Mouse (Mus musculus) limb, embryonic 11.5 days (tissue): ENCODE data around the gene Aarsd1. TPM values are rescaled to one million over a fixed set of nuclear protein-coding genes. Genes with fewer than 3 reads are reported as not detected.

Experiments used
- ATAC-seq: fragments of 200-750 bp; cut with Nextera tagmentation; 2 replicates; pipeline ENCODE4 v1.8.0; 2017; ENCODE audit warnings: low read depth; ENCODE audit not compliant: insufficient number of reproducible peaks, low FRiP score, low TSS enrichment
- DNase-seq: peaks from one replicate; pipeline ENCODE4 v3.0.0-alpha.2; 2015; ENCODE audit warnings: low spot score
- H3K27ac ChIP-seq: fragments of 300-500 bp; sonication (generic); replicated peaks from 2 replicates; pipeline ENCODE4 v1.5.1; 2014; ENCODE audit warnings: low read depth, mild to moderate bottlenecking, low read length
- H3K27me3 ChIP-seq: fragments of 300-500 bp; sonication (generic); 2 replicates; pipeline ENCODE4 v1.6.1; 2014; ENCODE audit warnings: mild to moderate bottlenecking, low read length, mixed read lengths; ENCODE audit not compliant: control insufficient read depth, insufficient read depth
- H3K36me3 ChIP-seq: fragments of 300-500 bp; sonication (generic); 2 replicates; pipeline ENCODE4 v1.6.1; 2014; ENCODE audit warnings: mild to moderate bottlenecking, low read length, moderate library complexity, mixed read lengths; ENCODE audit not compliant: control insufficient read depth, insufficient read depth
- H3K4me1 ChIP-seq: fragments of 300-500 bp; sonication (generic); 2 replicates; pipeline ENCODE4 v1.6.1; 2014; ENCODE audit warnings: low read length, mixed read lengths; ENCODE audit not compliant: control insufficient read depth, insufficient read depth
- H3K4me2 ChIP-seq: fragments of 300-500 bp; sonication (generic); 2 replicates; pipeline ENCODE4 v1.6.1; 2014; ENCODE audit warnings: low read depth, mild to moderate bottlenecking, moderate library complexity; ENCODE audit not compliant: severe bottlenecking
- H3K4me3 ChIP-seq: fragments of 300-500 bp; sonication (generic); 2 replicates; pipeline ENCODE4 v1.5.1; 2014; ENCODE audit warnings: low read depth, low read length
- H3K9ac ChIP-seq: fragments of 300-500 bp; sonication (generic); 2 replicates; pipeline ENCODE4 v1.6.1; 2014; ENCODE audit warnings: mild to moderate bottlenecking, low read length
- H3K9me3 ChIP-seq: fragments of 300-500 bp; sonication (generic); 2 replicates; pipeline ENCODE4 v1.6.1; 2016; ENCODE audit warnings: low read length; ENCODE audit not compliant: control insufficient read depth
- WGBS: fragments of 180-500 bp; shearing (Covaris S2); extraction: QIAGEN DNeasy Blood & Tissue Kit; methylation state at CpG from one replicate; pipeline ENCODE4 v1.1.7; 2014; 5-methylcytosine and 5-hydroxymethylcytosine counted together
- polyA plus RNA-seq: library from polyadenylated mRNA; unstranded; fragments of >200 nt; fragmentation: Nextera tagmentation; extraction: Ambion mirVana; gene quantifications from 2 replicates; pipeline ENCODE4 v1.2.1, GENCODE M21; 2014

Gene Aarsd1
- polyA plus RNA-seq, 1 experiment from 2014 or later = 89.0 TPM

DNA sequence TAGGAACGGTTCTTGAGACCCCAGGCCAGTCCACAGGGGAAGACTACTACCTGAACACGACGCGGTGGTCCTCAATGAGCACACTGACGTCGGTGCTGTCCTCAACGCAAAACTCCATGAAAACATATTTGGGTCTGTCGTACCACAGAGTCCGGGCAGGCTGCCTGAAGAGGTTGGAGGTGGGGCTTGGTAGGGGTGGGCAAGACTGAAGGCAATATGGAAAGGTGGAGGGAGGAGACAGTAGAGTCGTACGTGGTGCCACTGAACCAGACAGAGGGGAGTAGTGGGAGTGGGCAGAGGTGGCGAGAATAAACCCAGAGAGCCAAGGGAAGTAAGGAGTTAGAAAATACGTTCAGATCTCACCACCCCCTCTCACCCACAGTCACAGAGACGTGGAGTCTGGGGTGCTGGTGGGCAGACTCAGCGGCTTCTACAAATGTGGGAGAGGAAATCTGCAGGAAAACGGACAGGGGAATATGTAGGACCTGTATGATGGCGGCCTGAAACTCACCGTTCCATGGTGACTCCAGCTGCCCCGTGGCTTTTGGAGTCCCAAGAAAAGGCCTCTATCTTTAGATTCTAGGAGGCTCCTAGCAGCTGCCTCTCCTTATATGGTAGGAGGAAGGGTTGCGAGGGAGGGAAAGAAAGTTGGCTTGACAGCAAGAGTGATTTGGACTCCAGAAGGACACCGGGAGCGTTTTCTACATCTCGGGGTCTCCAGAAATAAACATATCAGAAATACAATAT is 6.9 kb upstream of the Aarsd1 start, which contains the start of gene Gm27029:
TSS of gene Gm27029 (minus strand) at position 692 of the 747 bp plus-strand sequence.
- Histone ChIP-seq H3K9me3 (no peaks in the 10 kb centered on the region), H3K36me3 (peaks cover under 1% of the 10 kb centered on the region; the same call in 1 of the 2 replicates), H3K4me3 (peak within 1 kb of the TSS; percentile 98), H3K27me3 (no peaks in the 10 kb centered on the region), H3K9ac (peak within 1 kb of the TSS; percentile 78), H3K27ac (peak within 1 kb of the TSS; percentile 52; the same call in 1 of the 2 replicates), H3K4me2 (peak within 1 kb of the TSS; percentile 96), H3K4me1 (0 out of 2 replicates have a peak, but pooled peaks cover 7% of the 10 kb centered on the region)
- ATAC-seq = peak; percentile 53; the same call in 1 of the 2 replicates
- DNase-seq = no peak
- WGBS = 6% methylated on average over 23 of the region's 23 CpGs

DNA sequence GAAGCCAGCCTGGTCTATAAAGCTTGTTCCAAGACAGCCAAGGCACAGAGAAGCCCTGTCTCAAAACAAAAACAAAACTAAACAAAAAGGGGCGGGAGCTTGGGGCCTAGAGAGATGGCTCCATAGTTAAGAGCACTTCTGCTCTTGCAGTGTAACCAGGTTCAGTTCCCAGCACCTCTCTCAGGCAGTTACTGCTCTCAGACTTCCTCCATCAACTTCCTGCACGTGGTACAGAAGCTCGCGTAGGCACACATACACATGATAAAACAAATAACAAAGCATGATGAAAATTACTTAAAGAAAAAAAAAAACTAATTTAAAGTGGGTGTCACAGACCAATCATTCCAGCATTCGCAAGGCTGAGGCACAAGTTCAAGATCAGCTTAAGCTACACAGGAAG is 2.7 kb upstream of the Aarsd1 start:
- Histone ChIP-seq H3K9ac (no peak overlapping the region), H3K27ac (no peak overlapping the region), H3K4me2 (no peak overlapping the region), H3K36me3 (no peaks in the 10 kb centered on the region), H3K27me3 (no peaks in the 10 kb centered on the region), H3K9me3 (no peaks in the 10 kb centered on the region), H3K4me3 (no peak overlapping the region), H3K4me1 (no peaks in the 10 kb centered on the region)
- 88% methylated on average over 5 of the region's 5 CpGs for WGBS
- ATAC-seq = no peak
- no peak for DNase-seq

DNA sequence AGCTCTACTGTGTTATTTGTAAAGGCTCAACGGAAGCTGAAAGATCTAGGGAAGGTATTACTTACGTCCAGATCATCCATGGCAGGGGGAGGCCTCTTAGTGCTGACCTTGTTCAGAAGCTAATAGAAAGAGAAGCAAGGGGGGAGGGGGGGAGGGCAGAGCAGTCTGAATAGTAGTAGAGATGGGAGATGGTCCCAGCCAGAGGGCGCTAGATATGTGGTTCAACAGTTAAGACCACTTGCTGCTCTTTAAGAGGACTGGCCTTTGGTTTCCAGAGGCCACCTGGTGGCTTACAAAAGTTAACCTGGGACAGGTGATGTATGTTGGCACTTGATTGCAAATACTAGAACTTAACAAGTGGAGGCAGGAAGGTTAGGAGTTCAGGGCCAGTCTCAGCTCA is 2.2 kb upstream of the Aarsd1 start:
- no peak for ATAC-seq
- H3K4me3 ChIP-seq = no peak overlapping the region
- H3K27ac ChIP-seq = no peak overlapping the region
- no peak overlapping the region for H3K4me2 ChIP-seq
- 19% methylated on average over 3 of the region's 3 CpGs for WGBS
- H3K9ac ChIP-seq = no peak overlapping the region
- no peaks in the 10 kb centered on the region for H3K27me3 ChIP-seq
- H3K9me3 ChIP-seq = no peaks in the 10 kb centered on the region
- H3K36me3 ChIP-seq = no peaks in the 10 kb centered on the region
- no peaks in the 10 kb centered on the region for H3K4me1 ChIP-seq
- no peak for DNase-seq

DNA sequence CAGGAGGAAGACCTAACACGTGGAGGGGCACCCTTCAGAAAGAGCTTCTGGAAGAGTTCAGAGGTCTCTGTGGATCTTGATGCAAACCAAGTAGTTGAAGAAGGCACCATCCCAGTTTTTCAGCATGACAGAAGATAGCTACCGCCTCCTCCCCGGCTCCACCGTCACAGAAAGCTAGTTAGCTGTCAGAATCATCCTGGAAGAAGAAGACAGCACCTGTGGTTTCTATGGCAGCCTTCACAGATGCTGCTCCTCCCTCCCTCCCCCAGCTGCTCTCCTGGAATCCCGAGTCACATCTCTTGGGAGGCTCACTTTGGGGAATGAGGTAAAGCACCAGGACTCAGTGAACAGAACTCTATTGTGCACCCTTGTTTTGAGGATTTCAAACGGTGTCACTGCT is 1.6 kb upstream of the Aarsd1 start:
- H3K4me2 ChIP-seq = no peak overlapping the region
- 59% methylated on average over 6 of the region's 6 CpGs for WGBS
- H3K27ac ChIP-seq = no peak overlapping the region
- ATAC-seq (no peak), DNase-seq (no peak)
- H3K4me3 ChIP-seq = no peak overlapping the region
- H3K36me3 ChIP-seq = no peaks in the 10 kb centered on the region
- no peaks in the 10 kb centered on the region for H3K9me3 ChIP-seq
- H3K27me3 ChIP-seq = no peaks in the 10 kb centered on the region
- no peaks in the 10 kb centered on the region for H3K4me1 ChIP-seq
- H3K9ac ChIP-seq = no peak overlapping the region

DNA sequence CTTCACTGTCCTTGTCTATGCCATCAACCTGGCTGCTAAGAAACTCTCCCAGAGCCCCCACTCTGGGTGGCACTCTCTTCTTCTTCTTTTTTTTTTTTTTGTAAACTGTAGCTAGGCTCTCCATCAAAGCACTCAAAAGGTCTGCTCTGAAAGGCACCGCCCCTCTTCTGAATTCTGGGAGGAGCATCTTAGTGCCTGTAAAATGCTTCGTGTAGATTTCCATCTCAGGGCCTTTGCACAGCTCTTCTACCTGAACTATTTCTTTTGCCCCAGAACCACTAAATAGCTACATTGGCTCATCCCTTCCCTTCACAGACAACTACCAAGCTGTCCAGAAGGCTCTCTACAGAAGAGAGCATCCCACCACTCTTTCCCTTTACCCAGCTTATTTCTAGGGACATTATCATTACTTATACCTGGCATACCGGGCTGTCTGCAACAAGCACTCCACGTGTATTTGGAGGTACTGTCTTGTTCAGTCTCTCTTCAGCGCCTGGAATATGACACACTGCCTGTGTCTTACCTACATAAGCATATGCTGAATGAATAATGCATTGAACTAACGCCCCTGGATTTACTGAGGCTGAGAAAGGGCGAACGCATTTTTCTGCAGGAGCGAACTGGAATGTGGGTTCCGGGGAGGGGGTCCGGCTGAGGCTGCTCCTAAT is 848 bp downstream of the Aarsd1 start:
- Histone ChIP-seq H3K36me3 (peaks cover 9% of the 10 kb centered on the region; the same call in 1 of the 2 replicates), H3K27me3 (no peaks in the 10 kb centered on the region), H3K9me3 (no peaks in the 10 kb centered on the region), H3K27ac (no peak overlapping the region), H3K9ac (peak overlapping the region; percentile 90), H3K4me1 (no peaks in the 10 kb centered on the region), H3K4me2 (peak overlapping the region; percentile 62), H3K4me3 (peak overlapping the region; percentile 86)
- DNase-seq (peak; percentile 28), ATAC-seq (no peak)
- 3% methylated on average over 11 of the region's 11 CpGs for WGBS

DNA sequence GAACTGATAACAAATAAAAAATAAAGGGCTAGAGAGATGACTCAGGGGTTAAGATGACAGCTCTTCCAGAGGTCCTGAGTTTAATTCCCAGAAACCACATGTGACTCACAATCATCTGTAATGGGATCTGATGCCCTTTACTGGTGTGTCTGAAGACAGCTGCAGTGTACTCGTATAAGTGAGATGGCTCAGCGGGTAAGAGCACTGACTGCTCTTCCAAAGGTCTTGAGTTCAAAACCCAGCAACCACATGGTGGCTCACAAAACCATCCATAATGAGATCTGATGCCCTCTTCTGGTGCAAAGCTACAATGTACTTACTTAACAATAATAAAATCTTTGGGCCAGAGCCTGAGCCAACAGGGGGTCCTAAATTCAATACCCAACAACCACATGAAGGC is 2.1 kb downstream of the Aarsd1 start:
- ATAC-seq = no peak
- H3K4me1 ChIP-seq = no peaks in the 10 kb centered on the region
- H3K27me3 ChIP-seq = no peaks in the 10 kb centered on the region
- DNase-seq = no peak
- 90% methylated on average over 2 of the region's 2 CpGs for WGBS
- H3K9ac ChIP-seq = no peak overlapping the region
- no peak overlapping the region for H3K4me3 ChIP-seq
- H3K9me3 ChIP-seq = no peaks in the 10 kb centered on the region
- H3K4me2 ChIP-seq = no peak overlapping the region
- H3K36me3 ChIP-seq = peaks cover 15% of the 10 kb centered on the region; the same call in 1 of the 2 replicates
- H3K27ac ChIP-seq = no peak overlapping the region

DNA sequence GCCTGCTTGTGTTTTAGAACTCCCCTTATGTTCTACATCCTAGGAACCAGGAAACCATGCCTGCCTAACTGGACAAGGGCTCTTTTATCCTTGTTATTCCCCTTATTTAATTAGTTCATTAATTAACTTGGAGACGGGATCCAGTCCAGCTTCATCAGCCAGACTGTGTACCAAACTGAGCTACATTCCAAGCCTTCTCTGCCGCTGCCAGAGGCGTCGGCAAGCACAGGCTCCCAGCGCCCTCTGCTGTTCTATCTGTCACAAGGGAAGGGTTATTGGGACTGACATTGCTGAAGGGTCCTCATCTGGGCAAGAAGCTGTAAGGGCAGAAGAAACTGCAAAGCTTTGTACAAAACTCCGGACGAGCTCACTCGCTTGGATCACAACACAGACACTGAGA is 22.3 kb downstream of the Aarsd1 start:
- Histone ChIP-seq H3K27me3 (no peaks in the 10 kb centered on the region), H3K4me1 (no peaks in the 10 kb centered on the region), H3K9ac (no peak overlapping the region), H3K4me2 (no peak overlapping the region), H3K27ac (no peak overlapping the region), H3K36me3 (no peaks in the 10 kb centered on the region), H3K4me3 (no peak overlapping the region), H3K9me3 (no peaks in the 10 kb centered on the region)
- 10% methylated on average over 8 of the region's 8 CpGs for WGBS
- DNase-seq (peak; percentile 82), ATAC-seq (no peak)

DNA sequence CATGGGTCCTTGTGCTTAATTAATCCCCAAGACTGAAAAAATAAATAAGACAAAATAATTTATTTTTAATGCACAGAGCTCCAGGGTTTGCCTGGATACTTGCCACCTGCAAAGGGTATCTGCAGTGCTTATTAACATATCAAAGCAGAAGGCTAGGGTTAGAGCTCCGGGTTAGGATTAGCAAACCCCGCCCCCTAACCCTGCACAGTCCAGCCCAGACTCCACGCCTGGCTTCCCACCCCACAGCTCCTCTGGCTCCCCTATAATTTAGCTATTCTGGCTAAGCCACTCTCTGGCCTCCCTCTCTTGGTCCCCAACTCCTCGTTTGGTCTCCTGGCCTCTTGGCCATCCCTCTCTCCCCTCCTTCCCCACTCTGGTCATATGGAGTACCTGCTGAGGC is 35.6 kb downstream of the Aarsd1 start:
- Histone ChIP-seq H3K27ac (no peak overlapping the region), H3K4me3 (no peak overlapping the region), H3K4me2 (no peak overlapping the region), H3K4me1 (no peaks in the 10 kb centered on the region), H3K27me3 (no peaks in the 10 kb centered on the region), H3K9ac (no peak overlapping the region), H3K9me3 (no peaks in the 10 kb centered on the region), H3K36me3 (no peaks in the 10 kb centered on the region)
- no peak for ATAC-seq
- DNase-seq = no peak
- 26% methylated on average over 4 of the region's 4 CpGs for WGBS
